Mouse (Mus musculus): ENCODE measurements around the gene Tespa1. TPM values are rescaled to one million over a fixed set of nuclear protein-coding genes. Genes with fewer than 3 reads are reported as not detected.
"Not testable (repeated sequence)": the region's sequence is repeated elsewhere in the genome, so short reads cannot be mapped to it uniquely, and the experiment has no call there.

Tespa1 gene
- total RNA-seq, 2 experiments from 2014 or later = 0.82 to 1.3 TPM

GRCm38 (mm10) chr10:130363438-130364164 lies 40.9 kb downstream of the Tespa1 start:
- DNase-seq = no peak

- no peak for DNase-seq
These were observed 42.1 kb downstream of the Tespa1 start for GRCm38 (mm10) chr10:130364766-130365165.

- no peak for DNase-seq
These were observed 45.7 kb downstream of the Tespa1 start for GRCm38 (mm10) chr10:130368384-130368783.

GRCm38 (mm10) chr10:130370005-130370682 lies 47.5 kb downstream of the Tespa1 start:
- no peak for DNase-seq

- no peak for DNase-seq
These were observed 49.0 kb downstream of the Tespa1 start for GRCm38 (mm10) chr10:130371644-130372043.

GRCm38 (mm10) chr10:130372491-130373173 lies 50.0 kb downstream of the Tespa1 start:
- no peak for DNase-seq

- no peak for DNase-seq
These were observed 52.5 kb downstream of the Tespa1 start for GRCm38 (mm10) chr10:130375145-130375544.

GRCm38 (mm10) chr10:130394232-130394631 lies 71.6 kb downstream of the Tespa1 start, which contains the start of gene Vmn2r84:
TSS of gene Vmn2r84 (minus strand) at chr10:130394332.
- no peak for DNase-seq

- DNase-seq = not testable (repeated sequence)
These were observed 89.6 kb downstream of the Tespa1 start for GRCm38 (mm10) chr10:130412167-130412698.

Other genes starting within 250 kb of the Tespa1 start
- gene Olfr823, start 207.5 kb upstream of the Tespa1 start, total RNA-seq (2021) = not detected
- gene Olfr824, start 192.9 kb upstream of the Tespa1 start, total RNA-seq (2021) = not detected
- not detected for gene Olfr825, start 156.1 kb upstream of the Tespa1 start, total RNA-seq (2021)
- gene Olfr826, start 138.7 kb upstream of the Tespa1 start, total RNA-seq (2021) = not detected
- not detected for gene Olfr827, start 108.5 kb upstream of the Tespa1 start, total RNA-seq (2021)
- under 1 TPM; 0.17 to 0.18 TPM for gene Neurod4, start 42.6 kb upstream of the Tespa1 start, total RNA-seq (2021)
- gene Vmn2r84, start 71.5 kb downstream of the Tespa1 start, total RNA-seq (2021) = under 1 TPM; 0.12 to 0.20 TPM
- under 1 TPM; 0.32 to 0.48 TPM for gene Vmn2r85, start 106.8 kb downstream of the Tespa1 start, total RNA-seq (2021)
- gene Vmn2r86, start 133.2 kb downstream of the Tespa1 start, total RNA-seq (2021) = under 1 TPM; 0.17 to 0.25 TPM
- under 1 TPM; 0.57 to 0.61 TPM for gene Vmn2r87, start 174.5 kb downstream of the Tespa1 start, total RNA-seq (2021)